Mouse (Mus musculus): ENCODE measurements at regions not wholly inside any gene's neighbourhood (a gene's known extent, or its start where the extent isn't known, plus 50 kb on each side); places are given as distances from the start of the nearest gene placed in this dataset.

GRCm38 (mm10) chrX:166749055-166749679 lies 163.6 kb upstream of the Egfl6 start:
- H3K4me1 ChIP-seq (ENCODE audit: control insufficient read depth in 1 of 2, insufficient read depth in 2 of 2): no peaks in the 10 kb centered on the region
- H3K9ac ChIP-seq (ENCODE audit: insufficient read depth, low read depth): no peak overlapping the region
- H3K36me3 ChIP-seq (replicated peaks in 1 of 2; ENCODE audit: control insufficient read depth in 1 of 2, insufficient read depth in 1 of 2, low read length in 1 of 2): no peaks in the 10 kb centered on the region
- DNase-seq (ENCODE audit: extremely low read depth): no peak
- no peak for TF ChIP-seq E2F4 (IDR thresholded peaks at IDR 0.05; ENCODE audit: insufficient replicate concordance, low read depth, low read length)
- H3K4me3 ChIP-seq (replicated peaks in 1 of 3; ENCODE audit: low read depth in 2 of 3, low read length in 2 of 3, poor library complexity in 1 of 3): no peak overlapping the region
- in situ Hi-C loops (cut with MboI; ENCODE audit: low pct_ligation_motif_present, low pct_unique_long_range_greater_than_20kb, low sequenced_read_pairs): no loop called here
- H3K4me2 ChIP-seq (ENCODE audit: insufficient read depth, low read depth, poor library complexity, severe bottlenecking): no peak overlapping the region
- H3K79me2 ChIP-seq (replicated peaks; ENCODE audit: control insufficient read depth, extremely low read depth, insufficient read depth, poor library complexity, severe bottlenecking): no peaks in the 10 kb centered on the region
- no peaks in the 10 kb centered on the region for H3K9me3 ChIP-seq (replicated peaks; ENCODE audit: low read length)
- H3K27me3 ChIP-seq (replicated peaks): no peaks in the 10 kb centered on the region
- dilution Hi-C loops (cut with MboI; ENCODE audit: extremely low pct_ligation_motif_present, extremely low pct_unique_long_range_greater_than_20kb, low sequenced_read_pairs): no loop called here
- H3K27ac ChIP-seq (ENCODE audit: insufficient read depth, low read depth): no peak overlapping the region

- no peak for DNase-seq (ENCODE audit: extremely low read depth)
- H3K9ac ChIP-seq (ENCODE audit: insufficient read depth, low read depth): no peak overlapping the region
- H3K27ac ChIP-seq (ENCODE audit: insufficient read depth, low read depth): no peak overlapping the region
- TF ChIP-seq SIN3A (IDR thresholded peaks at IDR 0.05; ENCODE audit: low read length): no peak
- TF ChIP-seq JUN (IDR thresholded peaks at IDR 0.05; ENCODE audit: insufficient read depth, low read depth, low read length): no peak
- no peaks in the 10 kb centered on the region for H3K9me3 ChIP-seq (replicated peaks; ENCODE audit: low read length)
- no peak overlapping the region for H3K4me2 ChIP-seq (ENCODE audit: insufficient read depth, low read depth, poor library complexity, severe bottlenecking)
- dilution Hi-C loops (cut with MboI; ENCODE audit: extremely low pct_ligation_motif_present, extremely low pct_unique_long_range_greater_than_20kb, low sequenced_read_pairs) (no loop called here), in situ Hi-C loops (cut with MboI; ENCODE audit: low pct_ligation_motif_present, low pct_unique_long_range_greater_than_20kb, low sequenced_read_pairs) (no loop called here)
- no peak overlapping the region for H3K4me3 ChIP-seq (replicated peaks in 1 of 3; ENCODE audit: low read depth in 2 of 3, low read length in 2 of 3, poor library complexity in 1 of 3)
- peaks cover 0 to 4% of the 10 kb centered on the region in 2 experiments; a peak in 1 of 4 replicates for H3K4me1 ChIP-seq (ENCODE audit: control insufficient read depth in 1 of 2, insufficient read depth in 2 of 2)
- H3K79me2 ChIP-seq (replicated peaks; ENCODE audit: control insufficient read depth, extremely low read depth, insufficient read depth, poor library complexity, severe bottlenecking): no peaks in the 10 kb centered on the region
- H3K36me3 ChIP-seq (replicated peaks in 1 of 2; ENCODE audit: control insufficient read depth in 1 of 2, insufficient read depth in 1 of 2, low read length in 1 of 2): no peaks in the 10 kb centered on the region
- no peaks in the 10 kb centered on the region for H3K27me3 ChIP-seq (replicated peaks)
Measured at GRCm38 (mm10) chrX:166731354-166731753, 145.8 kb upstream of the Egfl6 start.

GRCm38 (mm10) chrX:166728622-166728928 lies 143.1 kb upstream of the Egfl6 start:
- Histone ChIP-seq H3K79me2 (replicated peaks; ENCODE audit: control insufficient read depth, extremely low read depth, insufficient read depth, poor library complexity, severe bottlenecking) (no peaks in the 10 kb centered on the region), H3K36me3 (replicated peaks in 1 of 2; ENCODE audit: control insufficient read depth in 1 of 2, insufficient read depth in 1 of 2, low read length in 1 of 2) (no peaks in the 10 kb centered on the region), H3K4me2 (ENCODE audit: insufficient read depth, low read depth, poor library complexity, severe bottlenecking) (no peak overlapping the region), H3K4me3 (replicated peaks in 1 of 3; ENCODE audit: low read depth in 2 of 3, low read length in 2 of 3, poor library complexity in 1 of 3) (no peak overlapping the region), H3K27me3 (replicated peaks) (no peaks in the 10 kb centered on the region), H3K9ac (ENCODE audit: insufficient read depth, low read depth) (no peak overlapping the region), H3K27ac (ENCODE audit: insufficient read depth, low read depth) (no peak overlapping the region), H3K9me3 (replicated peaks; ENCODE audit: low read length) (no peaks in the 10 kb centered on the region), H3K4me1 (ENCODE audit: control insufficient read depth in 1 of 2, insufficient read depth in 2 of 2) (peaks cover 0 to 4% of the 10 kb centered on the region in 2 experiments; a peak in 1 of 4 replicates)
- no peak for DNase-seq (ENCODE audit: extremely low read depth)
- dilution Hi-C loops (cut with MboI; ENCODE audit: extremely low pct_ligation_motif_present, extremely low pct_unique_long_range_greater_than_20kb, low sequenced_read_pairs): no loop called here
- in situ Hi-C loops (cut with MboI; ENCODE audit: low pct_ligation_motif_present, low pct_unique_long_range_greater_than_20kb, low sequenced_read_pairs): no loop called here
- no peak for TF ChIP-seq USF1 (IDR thresholded peaks at IDR 0.05; ENCODE audit: low read depth, low read length)
- no peak for TF ChIP-seq EP300 (IDR thresholded peaks at IDR 0.05; ENCODE audit: low read length)
- TF ChIP-seq GABPA (IDR thresholded peaks at IDR 0.05; ENCODE audit: insufficient replicate concordance, low read depth, low read length): no peak
- no peak for TF ChIP-seq MAZ (IDR thresholded peaks at IDR 0.05; ENCODE audit: low read depth, low read length)
- TF ChIP-seq HCFC1 (IDR thresholded peaks at IDR 0.05; ENCODE audit: low read depth, low read length): no peak
- no peak for TF ChIP-seq E2F4 (IDR thresholded peaks at IDR 0.05; ENCODE audit: insufficient replicate concordance, low read depth, low read length)
- TF ChIP-seq ELF1 (IDR thresholded peaks at IDR 0.05; ENCODE audit: low read depth, low read length): no peak
- no peak for TF ChIP-seq BHLHE40 (IDR thresholded peaks at IDR 0.05; ENCODE audit: low read depth, low read length)
- TF ChIP-seq RCOR1 (conservative IDR thresholded peaks at IDR 0.05; ENCODE audit: low read depth, low read length): no peak
- no peak for TF ChIP-seq TBP (conservative IDR thresholded peaks at IDR 0.05; ENCODE audit: low read depth, low read length)
- TF ChIP-seq POLR2A (IDR thresholded peaks at IDR 0.05; ENCODE audit: low read depth, low read length): no peak
- no peak for TF ChIP-seq CHD2 (IDR thresholded peaks at IDR 0.05; ENCODE audit: low read length)
- no peak for TF ChIP-seq NELFE (IDR thresholded peaks at IDR 0.05; ENCODE audit: low read depth, low read length)
- TF ChIP-seq MXI1 (IDR thresholded peaks at IDR 0.05; ENCODE audit: low read depth, low read length): no peak
- TF ChIP-seq NRF1 (IDR thresholded peaks at IDR 0.05; ENCODE audit: low read depth, low read length): no peak
- TF ChIP-seq MAFK (IDR thresholded peaks at IDR 0.05; ENCODE audit: insufficient replicate concordance, low read length): no peak

All from CH12.LX (cell line).